Mouse (Mus musculus) embryonic facial prominence, embryonic 10.5 days (tissue): ENCODE measurements around the gene P2ry14. TPM values are rescaled to one million over a fixed set of nuclear protein-coding genes. Genes with fewer than 3 reads are reported as not detected.

Source experiments
- DNase-seq: peaks from one replicate; pipeline ENCODE4 v3.0.0-alpha.2; 2017; ENCODE audit warnings: low spot score
- H3K27ac ChIP-seq: fragments of 300-500 bp; sonication (generic); replicated peaks from 2 replicates; pipeline ENCODE4 v1.5.1; 2016; ENCODE audit warnings: mild to moderate bottlenecking
- H3K27me3 ChIP-seq: fragments of 300-500 bp; sonication (generic); replicated peaks from 2 replicates; pipeline ENCODE4 v1.6.1; 2016; ENCODE audit warnings: low read depth, mild to moderate bottlenecking; ENCODE audit not compliant: poor library complexity, severe bottlenecking
- H3K36me3 ChIP-seq: fragments of 300-500 bp; sonication (generic); replicated peaks from 2 replicates; pipeline ENCODE4 v1.6.1; 2016; ENCODE audit warnings: mild to moderate bottlenecking, moderate library complexity
- H3K4me1 ChIP-seq: fragments of 300-500 bp; sonication (generic); 2 replicates; pipeline ENCODE4 v1.6.1; 2016
- H3K4me3 ChIP-seq: fragments of 300-500 bp; sonication (generic); 2 replicates; pipeline ENCODE4 v1.5.1; 2016; ENCODE audit warnings: mild to moderate bottlenecking, moderate library complexity
- H3K9me3 ChIP-seq: fragments of 300-500 bp; sonication (generic); 2 replicates; pipeline ENCODE4 v1.6.1; 2016; ENCODE audit warnings: mild to moderate bottlenecking
- WGBS: fragments of 180-500 bp; shearing (Covaris S2); methylation state at CpG from one replicate; pipeline ENCODE4 v1.1.7; 2016; 5-methylcytosine and 5-hydroxymethylcytosine counted together
- polyA plus RNA-seq: library from polyadenylated mRNA; unstranded; fragments of >200 nt; fragmentation: Nextera tagmentation; extraction: Ambion mirVana; gene quantifications from 2 replicates; pipeline ENCODE4 v1.2.1, GENCODE M21; 2016

Gene P2ry14
- polyA plus RNA-seq, 1 experiment from 2014 or later: 1.8 TPM

- H3K36me3 ChIP-seq: no peaks in the 10 kb centered on the region
- H3K4me3 ChIP-seq: no peak overlapping the region
- no peak for DNase-seq
- H3K27ac ChIP-seq: no peak overlapping the region
- no peaks in the 10 kb centered on the region for H3K27me3 ChIP-seq
- H3K9me3 ChIP-seq: no peaks in the 10 kb centered on the region
- 0 out of 2 replicates have a peak, but pooled peaks cover 3% of the 10 kb centered on the region for H3K4me1 ChIP-seq
Observed at GRCm38 (mm10) chr3:59139651-59140051, 13.8 kb downstream of the P2ry14 start.

DNA sequence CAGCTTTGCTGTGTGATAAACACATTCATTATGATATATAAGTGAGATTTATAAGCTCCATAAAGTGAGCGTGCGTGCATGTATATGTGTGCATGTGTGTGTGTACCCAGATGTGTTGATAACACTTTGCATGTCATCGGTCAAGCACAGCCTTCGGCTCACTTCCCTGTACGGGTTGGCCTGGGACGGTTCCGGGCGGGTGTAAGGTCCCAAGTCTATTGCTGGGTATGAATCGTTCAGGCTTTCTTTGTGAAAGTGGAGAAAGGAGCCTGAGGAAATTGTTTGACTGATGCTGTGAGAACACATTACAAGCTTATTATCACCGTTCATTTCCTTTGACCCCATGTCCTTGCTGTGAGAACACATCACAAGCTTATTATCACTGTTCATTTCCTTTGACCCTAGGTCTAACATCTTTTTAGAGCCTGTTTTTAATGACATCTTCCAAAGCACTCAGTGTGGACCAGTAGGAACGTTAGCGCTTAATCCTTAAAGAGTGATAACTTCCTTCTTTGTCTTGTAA lies 14.4 kb downstream of the P2ry14 start:
- H3K27me3 ChIP-seq: no peaks in the 10 kb centered on the region
- 84% methylated on average over 12 of the region's 12 CpGs for WGBS
- no peaks in the 10 kb centered on the region for H3K9me3 ChIP-seq
- no peak for DNase-seq
- no peaks in the 10 kb centered on the region for H3K36me3 ChIP-seq
- no peak overlapping the region for H3K4me3 ChIP-seq
- H3K27ac ChIP-seq: no peak overlapping the region
- 0 out of 2 replicates have a peak, but pooled peaks cover 3% of the 10 kb centered on the region for H3K4me1 ChIP-seq

- WGBS: 77% methylated on average over 5 of the region's 5 CpGs
- no peaks in the 10 kb centered on the region for H3K27me3 ChIP-seq
- no peak overlapping the region for H3K27ac ChIP-seq
- H3K36me3 ChIP-seq: no peaks in the 10 kb centered on the region
- no peak for DNase-seq
- no peak overlapping the region for H3K4me3 ChIP-seq
- H3K9me3 ChIP-seq: no peaks in the 10 kb centered on the region
- H3K4me1 ChIP-seq: no peaks in the 10 kb centered on the region
Observed at GRCm38 (mm10) chr3:59135911-59136653, 17.3 kb downstream of the P2ry14 start.

DNA sequence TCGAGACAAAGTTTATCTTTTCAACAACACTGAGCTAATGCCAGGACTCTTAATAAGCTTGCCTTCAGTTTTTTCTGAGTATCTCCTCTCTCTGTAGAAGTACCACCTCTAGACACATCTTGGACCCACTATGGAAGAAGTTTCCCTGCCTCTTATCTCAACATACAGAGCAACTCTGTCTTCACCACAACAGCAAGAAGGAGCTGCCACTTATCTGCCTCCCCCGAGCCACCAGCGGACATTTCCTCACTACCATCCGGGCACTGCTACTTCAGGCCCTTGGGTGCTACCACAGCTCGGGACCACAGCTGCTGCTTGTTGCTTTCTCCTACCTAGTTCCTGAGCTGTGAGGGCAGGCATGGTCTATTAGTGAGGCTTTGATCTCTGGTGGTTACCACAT lies 20.2 kb downstream of the P2ry14 start:
- WGBS: 85% methylated on average over 5 of the region's 5 CpGs
- H3K36me3 ChIP-seq: no peaks in the 10 kb centered on the region
- no peak overlapping the region for H3K27ac ChIP-seq
- no peaks in the 10 kb centered on the region for H3K9me3 ChIP-seq
- H3K4me1 ChIP-seq: no peaks in the 10 kb centered on the region
- no peaks in the 10 kb centered on the region for H3K27me3 ChIP-seq
- H3K4me3 ChIP-seq: no peak overlapping the region
- DNase-seq: no peak

DNA sequence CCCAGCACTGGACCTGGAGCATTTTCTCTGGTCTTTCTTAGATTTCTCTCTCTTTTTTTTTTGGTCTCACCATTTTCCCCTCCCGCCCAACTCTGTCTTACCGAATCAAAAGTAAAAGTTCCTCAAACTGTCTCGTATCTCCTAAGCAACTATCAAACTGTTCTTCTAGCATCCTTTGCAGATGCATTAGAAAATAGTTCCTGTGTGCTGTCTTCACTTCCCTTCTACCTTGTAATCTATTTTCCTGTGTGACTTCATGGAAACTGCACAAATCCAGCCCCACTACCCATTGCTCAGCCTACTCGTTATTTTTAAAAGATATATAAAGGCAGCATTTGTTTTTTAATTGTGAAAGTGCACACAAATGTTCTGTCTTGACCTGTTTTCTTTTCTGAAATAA lies 21.5 kb downstream of the P2ry14 start:
- 89% methylated on average over 4 of the region's 4 CpGs for WGBS
- Histone ChIP-seq H3K27me3 (no peaks in the 10 kb centered on the region), H3K27ac (no peak overlapping the region), H3K4me1 (no peaks in the 10 kb centered on the region), H3K4me3 (no peak overlapping the region), H3K9me3 (no peaks in the 10 kb centered on the region), H3K36me3 (no peaks in the 10 kb centered on the region)
- no peak for DNase-seq

- no peak for DNase-seq
- Histone ChIP-seq H3K4me3 (no peak overlapping the region), H3K9me3 (no peaks in the 10 kb centered on the region), H3K27me3 (no peaks in the 10 kb centered on the region), H3K36me3 (no peaks in the 10 kb centered on the region), H3K4me1 (0 out of 2 replicates have a peak, but pooled peaks cover 1% of the 10 kb centered on the region), H3K27ac (no peak overlapping the region)
- WGBS: 79% methylated on average over 4 of the region's 4 CpGs
Observed at GRCm38 (mm10) chr3:59131081-59131480, 22.3 kb downstream of the P2ry14 start.

GRCm38 (mm10) chr3:59130431-59130830 lies 23.0 kb downstream of the P2ry14 start:
- no peaks in the 10 kb centered on the region for H3K27me3 ChIP-seq
- H3K27ac ChIP-seq: no peak overlapping the region
- H3K36me3 ChIP-seq: no peaks in the 10 kb centered on the region
- peak; percentile 19 for DNase-seq
- 52% methylated on average over 8 of the region's 8 CpGs for WGBS
- H3K4me1 ChIP-seq: peaks cover 8% of the 10 kb centered on the region; the same call in 1 of the 2 replicates
- H3K9me3 ChIP-seq: no peaks in the 10 kb centered on the region
- no peak overlapping the region for H3K4me3 ChIP-seq

GRCm38 (mm10) chr3:59129547-59129946 lies 23.9 kb downstream of the P2ry14 start:
- no peaks in the 10 kb centered on the region for H3K27me3 ChIP-seq
- H3K4me3 ChIP-seq: no peak overlapping the region
- peaks cover 12% of the 10 kb centered on the region; the same call in 1 of the 2 replicates for H3K4me1 ChIP-seq
- no peaks in the 10 kb centered on the region for H3K9me3 ChIP-seq
- no peak for DNase-seq
- no peak overlapping the region for H3K27ac ChIP-seq
- 91% methylated on average over 3 of the region's 3 CpGs for WGBS
- H3K36me3 ChIP-seq: no peaks in the 10 kb centered on the region

DNA sequence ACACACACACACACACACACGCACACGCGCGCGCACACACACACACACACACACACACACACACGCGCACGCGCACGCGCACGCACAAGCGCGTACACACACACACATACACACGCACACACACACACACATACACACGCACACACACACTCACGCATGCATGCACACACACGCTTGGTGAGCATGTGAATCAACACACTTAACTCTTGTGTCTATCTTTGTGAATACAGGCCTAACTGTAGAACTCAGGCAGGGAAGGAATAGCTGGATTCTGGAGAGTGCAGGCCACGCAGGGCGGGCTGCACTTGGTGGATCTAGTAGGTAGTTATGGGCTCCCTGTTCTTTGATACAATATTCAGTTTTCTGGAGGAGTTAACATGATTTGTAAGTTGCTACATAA lies 24.7 kb downstream of the P2ry14 start:
- H3K27ac ChIP-seq: no peak overlapping the region
- no peaks in the 10 kb centered on the region for H3K27me3 ChIP-seq
- H3K36me3 ChIP-seq: no peaks in the 10 kb centered on the region
- no peak overlapping the region for H3K4me3 ChIP-seq
- peaks cover 17% of the 10 kb centered on the region for H3K4me1 ChIP-seq
- WGBS: 79% methylated on average over 20 of the region's 20 CpGs
- DNase-seq: no peak
- no peaks in the 10 kb centered on the region for H3K9me3 ChIP-seq

DNA sequence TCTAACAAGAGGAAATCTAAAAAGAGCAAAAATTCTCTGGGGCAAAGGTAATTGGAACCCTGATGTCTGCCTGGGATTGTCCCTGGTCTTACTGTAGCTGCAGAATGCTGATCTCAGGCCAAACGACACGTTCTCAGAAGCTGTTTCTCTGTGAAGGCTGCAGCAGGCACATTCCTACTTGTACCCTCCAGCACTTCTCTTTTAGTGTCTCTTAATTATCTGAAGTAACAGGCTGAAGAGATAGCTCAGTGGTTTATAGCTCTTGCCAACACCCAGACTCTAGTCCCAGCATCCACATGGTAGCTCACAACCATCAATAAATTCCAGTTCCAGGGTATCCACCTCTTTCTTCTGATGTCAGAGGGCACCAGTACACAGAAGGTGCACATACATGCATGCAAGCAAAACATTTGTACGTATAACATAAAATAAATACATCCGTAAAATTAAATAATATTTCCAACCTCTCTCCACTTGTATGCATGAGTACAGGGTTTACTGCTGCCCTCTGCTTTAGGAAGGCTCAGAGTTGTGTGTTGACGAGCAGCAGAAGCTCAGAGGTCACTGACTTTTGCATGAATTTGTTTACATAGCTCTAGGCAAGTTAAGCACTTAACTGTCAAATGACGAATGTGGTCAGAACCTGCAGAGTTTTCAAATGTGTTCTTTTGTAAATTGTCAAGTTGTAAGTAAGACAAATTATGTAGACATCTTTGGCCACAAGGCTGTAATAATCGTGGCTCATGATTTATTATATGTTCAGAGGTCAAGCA lies 27.4 kb downstream of the P2ry14 start:
- 53% methylated on average over 7 of the region's 7 CpGs for WGBS
- Histone ChIP-seq H3K4me1 (peaks cover 28% of the 10 kb centered on the region), H3K27ac (no peak overlapping the region), H3K27me3 (no peaks in the 10 kb centered on the region), H3K36me3 (no peaks in the 10 kb centered on the region), H3K9me3 (no peaks in the 10 kb centered on the region), H3K4me3 (no peak overlapping the region)
- no peak for DNase-seq

- WGBS: 65% methylated on average over 5 of the region's 5 CpGs
- Histone ChIP-seq H3K4me3 (no peak overlapping the region), H3K27me3 (no peaks in the 10 kb centered on the region), H3K36me3 (no peaks in the 10 kb centered on the region), H3K9me3 (no peaks in the 10 kb centered on the region), H3K27ac (no peak overlapping the region), H3K4me1 (peaks cover 28% of the 10 kb centered on the region)
- no peak for DNase-seq
Observed at GRCm38 (mm10) chr3:59125022-59125421, 28.4 kb downstream of the P2ry14 start.

GRCm38 (mm10) chr3:59121780-59122449 lies 31.5 kb downstream of the P2ry14 start:
- no peak for DNase-seq
- Histone ChIP-seq H3K36me3 (no peaks in the 10 kb centered on the region), H3K4me3 (no peak overlapping the region), H3K9me3 (no peaks in the 10 kb centered on the region), H3K4me1 (peaks cover 28% of the 10 kb centered on the region), H3K27ac (no peak overlapping the region), H3K27me3 (no peaks in the 10 kb centered on the region)
- WGBS: 56% methylated on average over 7 of the region's 7 CpGs
